Mouse (Mus musculus): ENCODE results near the gene Fgfr2. TPM values are rescaled to one million over a fixed set of nuclear protein-coding genes. Genes with fewer than 3 reads are reported as not detected.

Fgfr2 gene
- polyA plus RNA-seq, 1 experiment from 2014 or later, result 11.2 TPM

DNA sequence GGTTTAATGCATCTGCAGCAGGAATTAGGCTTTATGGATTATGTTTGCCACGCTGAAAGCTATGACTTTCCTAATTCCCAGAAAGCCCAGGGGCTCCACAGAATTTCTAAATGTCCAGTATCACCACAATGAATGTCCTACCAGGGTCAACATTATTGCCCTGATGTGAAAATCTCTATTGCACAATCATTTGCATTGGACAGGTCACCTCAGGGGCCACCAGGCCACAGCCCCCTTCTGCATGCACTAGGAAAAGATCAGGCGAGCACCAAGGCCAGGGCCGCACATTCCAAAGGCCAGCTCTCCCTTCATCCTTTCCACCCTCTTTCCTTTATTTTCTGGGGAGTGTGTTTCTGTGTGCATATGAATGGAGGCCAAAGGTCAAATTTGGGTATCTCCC is 2897.9 kb downstream of the Fgfr2 start:
- Histone ChIP-seq H3K36me3 (replicated peaks; ENCODE audit: insufficient read depth, low read length) (no peaks in the 10 kb centered on the region), H3K4me2 (ENCODE audit: low read depth, low read length) (no peak overlapping the region), H3K9ac (replicated peaks) (no peak overlapping the region), H3K4me1 (ENCODE audit: insufficient read depth) (peaks cover 18% of the 10 kb centered on the region), H3K4me3 (ENCODE audit: low read depth, low read length) (no peak overlapping the region), H3K9me3 (ENCODE audit: low read length) (no peaks in the 10 kb centered on the region), H3K27me3 (ENCODE audit: insufficient read depth, low read length) (no peaks in the 10 kb centered on the region), H3K27ac (ENCODE audit: low read depth) (peak overlapping the region; percentile 76)
- WGBS (ENCODE audit: insufficient replicate concordance), result 51% methylated on average over 3 of the region's 3 CpGs
- no peak for TF ChIP-seq CTCF (IDR thresholded peaks at IDR 0.05; ENCODE audit: low read depth)
- TF ChIP-seq EP300 (IDR thresholded peaks at IDR 0.05; ENCODE audit: low read depth), result peak; percentile 73
- DNase-seq (no peak), ATAC-seq (peak; percentile 79)

DNA sequence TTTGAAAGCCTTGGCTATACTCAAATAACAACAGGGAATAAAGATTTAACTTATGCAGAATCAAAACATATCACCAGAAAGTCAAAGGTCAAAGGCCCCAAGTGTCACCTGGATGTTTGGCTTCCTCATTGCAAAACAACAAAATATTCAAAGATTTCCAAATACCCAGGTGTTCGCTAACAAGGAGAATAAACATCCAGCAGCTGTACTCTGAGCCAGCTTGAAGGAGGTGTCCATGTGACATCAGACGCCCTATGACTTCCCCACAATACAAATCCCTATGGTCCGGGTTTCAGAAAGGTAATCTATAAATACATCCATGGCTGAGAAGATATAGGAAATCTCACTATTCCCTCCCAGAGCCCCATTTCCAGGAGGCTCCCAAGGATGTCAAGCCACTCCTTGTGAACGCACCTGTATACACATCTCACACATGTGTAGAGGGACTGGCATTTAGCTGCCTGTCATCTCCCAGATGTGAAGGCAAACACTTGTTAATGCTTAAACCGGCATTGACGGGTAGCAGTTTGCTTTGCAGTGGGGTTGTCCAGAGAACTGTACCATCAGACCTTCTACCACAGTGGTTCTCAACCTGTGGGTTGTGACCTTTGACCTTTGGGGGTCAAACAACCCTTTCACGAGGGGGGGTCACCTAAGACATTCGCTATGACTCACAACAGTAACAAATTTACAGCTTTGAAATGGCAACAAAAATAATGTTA is 2900.4 kb downstream of the Fgfr2 start:
- peak; percentile 76 for TF ChIP-seq EP300 (IDR thresholded peaks at IDR 0.05; ENCODE audit: low read depth)
- TF ChIP-seq CTCF (IDR thresholded peaks at IDR 0.05; ENCODE audit: low read depth), result no peak
- Histone ChIP-seq H3K4me1 (ENCODE audit: insufficient read depth) (peaks cover 26% of the 10 kb centered on the region), H3K9me3 (ENCODE audit: low read length) (no peaks in the 10 kb centered on the region), H3K36me3 (replicated peaks; ENCODE audit: insufficient read depth, low read length) (no peaks in the 10 kb centered on the region), H3K4me2 (ENCODE audit: low read depth, low read length) (no peak overlapping the region), H3K9ac (replicated peaks) (no peak overlapping the region), H3K4me3 (ENCODE audit: low read depth, low read length) (no peak overlapping the region), H3K27me3 (ENCODE audit: insufficient read depth, low read length) (no peaks in the 10 kb centered on the region), H3K27ac (ENCODE audit: low read depth) (peak overlapping the region; percentile 82)
- peak; percentile 30 for DNase-seq
- peak; percentile 83 for ATAC-seq
- WGBS (ENCODE audit: insufficient replicate concordance), result 59% methylated on average over 8 of the region's 8 CpGs

DNA sequence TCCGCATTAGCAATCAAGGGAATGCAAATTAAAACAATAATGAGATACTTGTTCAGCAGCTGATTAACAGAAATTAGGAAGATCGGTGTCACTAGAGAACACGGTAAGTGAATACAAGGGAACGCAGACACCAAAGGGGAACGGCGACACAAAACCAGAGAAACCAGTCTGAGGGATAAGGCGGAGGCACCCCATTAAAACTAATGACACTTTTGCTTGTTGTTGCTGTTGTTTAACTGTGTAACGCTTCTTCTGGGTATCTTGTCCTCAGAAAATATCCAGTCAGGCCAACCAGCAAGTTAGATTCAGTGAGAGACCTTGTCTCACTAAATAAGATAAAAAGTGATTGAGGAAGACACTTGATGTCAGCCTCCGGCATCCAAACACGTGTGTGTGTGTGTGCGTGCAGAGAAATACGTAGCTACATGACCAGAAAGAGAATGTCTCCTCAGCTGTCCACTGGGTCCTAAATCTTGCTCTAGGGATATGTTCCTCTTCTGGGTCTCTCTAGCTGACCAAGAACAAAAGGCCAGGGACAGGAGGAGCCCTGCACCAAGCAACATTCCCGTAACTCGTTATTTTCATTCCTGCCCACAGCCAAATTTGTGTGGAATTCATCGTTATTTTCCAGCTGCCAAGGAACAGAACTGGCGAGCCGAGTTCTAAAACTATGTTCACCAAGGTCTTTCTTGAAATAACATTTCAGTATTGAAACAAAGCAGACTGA is 2901.3 kb downstream of the Fgfr2 start:
- Histone ChIP-seq H3K4me2 (ENCODE audit: low read depth, low read length) (no peak overlapping the region), H3K27ac (ENCODE audit: low read depth) (peak overlapping the region; percentile 64), H3K4me1 (ENCODE audit: insufficient read depth) (peaks cover 26% of the 10 kb centered on the region), H3K9me3 (ENCODE audit: low read length) (no peaks in the 10 kb centered on the region), H3K4me3 (ENCODE audit: low read depth, low read length) (no peak overlapping the region), H3K27me3 (ENCODE audit: insufficient read depth, low read length) (no peaks in the 10 kb centered on the region), H3K9ac (replicated peaks) (no peak overlapping the region), H3K36me3 (replicated peaks; ENCODE audit: insufficient read depth, low read length) (no peaks in the 10 kb centered on the region)
- DNase-seq (no peak), ATAC-seq (no peak)
- 78% methylated on average over 17 of the region's 17 CpGs for WGBS (ENCODE audit: insufficient replicate concordance)
- no peak for TF ChIP-seq CTCF (IDR thresholded peaks at IDR 0.05; ENCODE audit: low read depth)
- TF ChIP-seq EP300 (IDR thresholded peaks at IDR 0.05; ENCODE audit: low read depth), result no peak

DNA sequence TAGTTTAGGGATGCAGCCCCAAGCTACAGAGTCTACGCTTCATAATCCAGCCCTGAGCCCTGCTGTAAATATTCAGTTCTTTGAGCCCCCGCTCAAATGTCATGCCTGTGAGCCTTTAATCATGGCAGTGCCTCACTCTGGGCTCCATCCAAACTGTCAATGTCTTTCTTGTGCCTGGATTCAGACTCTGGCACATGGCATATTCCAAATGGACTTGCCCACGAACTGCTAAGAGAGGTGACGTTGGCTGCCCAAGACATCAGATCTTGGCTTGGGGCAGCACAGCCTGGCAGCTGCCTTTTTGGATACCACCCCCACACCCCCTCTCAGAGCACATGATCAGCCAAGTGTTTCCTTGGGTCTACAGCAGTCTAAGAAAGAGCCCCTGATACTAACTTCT is 2902.5 kb downstream of the Fgfr2 start:
- WGBS (ENCODE audit: insufficient replicate concordance), result 77% methylated on average over 4 of the region's 4 CpGs
- H3K27me3 ChIP-seq (ENCODE audit: insufficient read depth, low read length), result no peaks in the 10 kb centered on the region
- H3K9me3 ChIP-seq (ENCODE audit: low read length), result no peaks in the 10 kb centered on the region
- H3K4me1 ChIP-seq (ENCODE audit: insufficient read depth), result peaks cover 26% of the 10 kb centered on the region
- H3K36me3 ChIP-seq (replicated peaks; ENCODE audit: insufficient read depth, low read length), result no peaks in the 10 kb centered on the region
- ATAC-seq (no peak), DNase-seq (no peak)
- TF ChIP-seq CTCF (IDR thresholded peaks at IDR 0.05; ENCODE audit: low read depth) (no peak), EP300 (IDR thresholded peaks at IDR 0.05; ENCODE audit: low read depth) (no peak)
- no peak overlapping the region for H3K4me3 ChIP-seq (ENCODE audit: low read depth, low read length)
- no peak overlapping the region for H3K9ac ChIP-seq (replicated peaks)
- H3K27ac ChIP-seq (ENCODE audit: low read depth), result peak overlapping the region; percentile 40
- H3K4me2 ChIP-seq (ENCODE audit: low read depth, low read length), result no peak overlapping the region

DNA sequence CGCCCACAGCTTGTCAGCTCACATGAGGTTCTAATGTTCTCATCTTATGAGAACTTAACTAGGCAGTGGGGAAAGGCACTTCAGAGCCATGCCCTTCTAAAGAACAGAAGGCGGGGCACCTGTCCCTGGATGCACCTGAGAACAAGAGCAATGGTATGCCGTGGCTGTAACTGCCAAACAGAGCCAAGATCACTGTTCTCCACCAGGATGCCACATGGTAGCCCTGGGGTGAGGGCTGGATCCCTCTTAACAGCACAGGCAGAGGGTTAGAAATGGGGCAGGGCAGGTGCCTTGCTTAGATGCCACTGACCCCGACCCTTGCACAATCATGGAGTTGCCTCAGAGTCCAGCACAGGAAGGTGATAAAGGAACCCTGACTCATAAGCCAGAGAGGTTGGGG is 2903.3 kb downstream of the Fgfr2 start:
- H3K27me3 ChIP-seq (ENCODE audit: insufficient read depth, low read length), result no peaks in the 10 kb centered on the region
- DNase-seq, result peak; percentile 74
- TF ChIP-seq EP300 (IDR thresholded peaks at IDR 0.05; ENCODE audit: low read depth) (peak; percentile 65), CTCF (IDR thresholded peaks at IDR 0.05; ENCODE audit: low read depth) (no peak)
- no peaks in the 10 kb centered on the region for H3K36me3 ChIP-seq (replicated peaks; ENCODE audit: insufficient read depth, low read length)
- H3K9me3 ChIP-seq (ENCODE audit: low read length), result no peaks in the 10 kb centered on the region
- H3K4me3 ChIP-seq (ENCODE audit: low read depth, low read length), result no peak overlapping the region
- 76% methylated on average over 4 of the region's 4 CpGs for WGBS (ENCODE audit: insufficient replicate concordance)
- peaks cover 26% of the 10 kb centered on the region for H3K4me1 ChIP-seq (ENCODE audit: insufficient read depth)
- peak; percentile 79 for ATAC-seq
- H3K27ac ChIP-seq (ENCODE audit: low read depth), result peak overlapping the region; percentile 66
- H3K4me2 ChIP-seq (ENCODE audit: low read depth, low read length), result no peak overlapping the region
- no peak overlapping the region for H3K9ac ChIP-seq (replicated peaks)

DNA sequence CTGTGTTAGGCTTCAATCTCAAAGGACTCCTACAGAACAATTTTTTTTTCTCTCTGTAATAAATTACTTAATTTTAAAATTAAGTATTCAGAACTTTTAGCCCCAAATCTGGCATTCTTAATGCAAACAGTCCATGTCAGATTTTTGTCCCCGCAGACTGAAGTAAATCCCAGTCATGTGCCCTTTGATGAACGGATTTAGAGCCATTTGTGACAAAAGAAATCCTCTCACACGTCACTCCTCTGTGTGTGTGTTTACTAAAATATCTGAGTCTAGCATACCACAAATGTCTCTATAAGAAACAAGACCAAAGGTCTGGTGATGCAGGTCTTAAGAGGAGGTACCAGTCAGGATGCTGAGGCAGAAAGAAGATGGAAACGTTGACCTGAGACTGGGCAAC is 2906.9 kb downstream of the Fgfr2 start:
- Histone ChIP-seq H3K36me3 (replicated peaks; ENCODE audit: insufficient read depth, low read length) (no peaks in the 10 kb centered on the region), H3K9ac (replicated peaks) (no peak overlapping the region), H3K27ac (ENCODE audit: low read depth) (no peak overlapping the region), H3K4me2 (ENCODE audit: low read depth, low read length) (no peak overlapping the region), H3K4me3 (ENCODE audit: low read depth, low read length) (no peak overlapping the region), H3K9me3 (ENCODE audit: low read length) (no peaks in the 10 kb centered on the region), H3K27me3 (ENCODE audit: insufficient read depth, low read length) (no peaks in the 10 kb centered on the region), H3K4me1 (ENCODE audit: insufficient read depth) (peaks cover 19% of the 10 kb centered on the region)
- DNase-seq (no peak), ATAC-seq (no peak)
- TF ChIP-seq CTCF (IDR thresholded peaks at IDR 0.05; ENCODE audit: low read depth) (no peak), EP300 (IDR thresholded peaks at IDR 0.05; ENCODE audit: low read depth) (no peak)
- WGBS (ENCODE audit: insufficient replicate concordance), result 57% methylated on average over 4 of the region's 4 CpGs

All from liver, postnatal 0 days (tissue).